Mouse (Mus musculus) embryonic facial prominence, embryonic 10.5 days (tissue): ENCODE measurements around the gene Sstr4. TPM values are rescaled to one million over a fixed set of nuclear protein-coding genes. Genes with fewer than 3 reads are reported as not detected.
A peak's percentile ranks its signal among the peaks of the same experiment; 100 is the strongest.

Experiments used
- DNase-seq: peaks from one replicate; pipeline ENCODE4 v3.0.0-alpha.2; 2017; ENCODE audit warnings: low spot score
- H3K27ac ChIP-seq: fragments of 300-500 bp; sonication (generic); replicated peaks from 2 replicates; pipeline ENCODE4 v1.5.1; 2016; ENCODE audit warnings: mild to moderate bottlenecking
- H3K27me3 ChIP-seq: fragments of 300-500 bp; sonication (generic); replicated peaks from 2 replicates; pipeline ENCODE4 v1.6.1; 2016; ENCODE audit warnings: low read depth, mild to moderate bottlenecking; ENCODE audit not compliant: poor library complexity, severe bottlenecking
- H3K36me3 ChIP-seq: fragments of 300-500 bp; sonication (generic); replicated peaks from 2 replicates; pipeline ENCODE4 v1.6.1; 2016; ENCODE audit warnings: mild to moderate bottlenecking, moderate library complexity
- H3K4me1 ChIP-seq: fragments of 300-500 bp; sonication (generic); 2 replicates; pipeline ENCODE4 v1.6.1; 2016
- H3K4me3 ChIP-seq: fragments of 300-500 bp; sonication (generic); 2 replicates; pipeline ENCODE4 v1.5.1; 2016; ENCODE audit warnings: mild to moderate bottlenecking, moderate library complexity
- H3K9me3 ChIP-seq: fragments of 300-500 bp; sonication (generic); 2 replicates; pipeline ENCODE4 v1.6.1; 2016; ENCODE audit warnings: mild to moderate bottlenecking
- WGBS: fragments of 180-500 bp; shearing (Covaris S2); methylation state at CpG from one replicate; pipeline ENCODE4 v1.1.7; 2016; 5-methylcytosine and 5-hydroxymethylcytosine counted together
- polyA plus RNA-seq: library from polyadenylated mRNA; unstranded; fragments of >200 nt; fragmentation: Nextera tagmentation; extraction: Ambion mirVana; gene quantifications from 2 replicates; pipeline ENCODE4 v1.2.1, GENCODE M21; 2016

The Sstr4 gene
- polyA plus RNA-seq, 1 experiment from 2014 or later, result 1.0 TPM

GRCm38 (mm10) chr2:148375326-148376150 is 19.6 kb upstream of the Sstr4 start:
- Histone ChIP-seq H3K27me3 (no peaks in the 10 kb centered on the region), H3K36me3 (no peaks in the 10 kb centered on the region), H3K4me3 (no peak overlapping the region), H3K9me3 (no peaks in the 10 kb centered on the region), H3K4me1 (no peaks in the 10 kb centered on the region), H3K27ac (no peak overlapping the region)
- peak; percentile 77 for DNase-seq
- 72% methylated on average over 10 of the region's 10 CpGs for WGBS

GRCm38 (mm10) chr2:148378817-148379342 is 16.3 kb upstream of the Sstr4 start:
- Histone ChIP-seq H3K27me3 (no peaks in the 10 kb centered on the region), H3K4me1 (no peaks in the 10 kb centered on the region), H3K4me3 (no peak overlapping the region), H3K9me3 (no peaks in the 10 kb centered on the region), H3K27ac (no peak overlapping the region), H3K36me3 (no peaks in the 10 kb centered on the region)
- 83% methylated on average over 1 of the region's 1 CpGs for WGBS
- no peak for DNase-seq

- Histone ChIP-seq H3K4me1 (no peaks in the 10 kb centered on the region), H3K36me3 (no peaks in the 10 kb centered on the region), H3K9me3 (no peaks in the 10 kb centered on the region), H3K4me3 (no peak overlapping the region), H3K27me3 (no peaks in the 10 kb centered on the region), H3K27ac (no peak overlapping the region)
- 84% methylated on average over 1 of the region's 1 CpGs for WGBS
- DNase-seq, result no peak
Measured at GRCm38 (mm10) chr2:148379899-148380413, 15.2 kb upstream of the Sstr4 start.

GRCm38 (mm10) chr2:148381076-148381475 is 14.1 kb upstream of the Sstr4 start:
- Histone ChIP-seq H3K27me3 (no peaks in the 10 kb centered on the region), H3K9me3 (no peaks in the 10 kb centered on the region), H3K4me1 (no peaks in the 10 kb centered on the region), H3K27ac (no peak overlapping the region), H3K36me3 (no peaks in the 10 kb centered on the region), H3K4me3 (no peak overlapping the region)
- WGBS, result 91% methylated on average over 2 of the region's 2 CpGs
- DNase-seq, result no peak

GRCm38 (mm10) chr2:148386476-148386875 is 8.7 kb upstream of the Sstr4 start:
- Histone ChIP-seq H3K27me3 (no peaks in the 10 kb centered on the region), H3K4me1 (peaks cover 13% of the 10 kb centered on the region; the same call in 1 of the 2 replicates), H3K4me3 (no peak overlapping the region), H3K27ac (no peak overlapping the region), H3K9me3 (no peaks in the 10 kb centered on the region), H3K36me3 (no peaks in the 10 kb centered on the region)
- WGBS, result 60% methylated on average over 3 of the region's 3 CpGs
- DNase-seq, result no peak

- Histone ChIP-seq H3K27ac (no peak overlapping the region), H3K4me1 (peaks cover 13% of the 10 kb centered on the region; the same call in 1 of the 2 replicates), H3K4me3 (no peak overlapping the region), H3K36me3 (no peaks in the 10 kb centered on the region), H3K9me3 (no peaks in the 10 kb centered on the region), H3K27me3 (no peaks in the 10 kb centered on the region)
- DNase-seq, result no peak
- 88% methylated on average over 2 of the region's 2 CpGs for WGBS
Measured at GRCm38 (mm10) chr2:148386927-148387326, 8.2 kb upstream of the Sstr4 start.

GRCm38 (mm10) chr2:148387652-148388581 is 7.2 kb upstream of the Sstr4 start:
- Histone ChIP-seq H3K27me3 (no peaks in the 10 kb centered on the region), H3K4me1 (peaks cover 13% of the 10 kb centered on the region; the same call in 1 of the 2 replicates), H3K27ac (no peak overlapping the region), H3K4me3 (no peak overlapping the region), H3K9me3 (no peaks in the 10 kb centered on the region), H3K36me3 (no peaks in the 10 kb centered on the region)
- 73% methylated on average over 6 of the region's 6 CpGs for WGBS
- no peak for DNase-seq

GRCm38 (mm10) chr2:148393149-148393548 is 2.0 kb upstream of the Sstr4 start:
- Histone ChIP-seq H3K9me3 (no peaks in the 10 kb centered on the region), H3K36me3 (no peaks in the 10 kb centered on the region), H3K4me3 (no peak overlapping the region), H3K27me3 (peaks cover 51% of the 10 kb centered on the region), H3K4me1 (peaks cover 32% of the 10 kb centered on the region), H3K27ac (no peak overlapping the region)
- DNase-seq, result no peak
- WGBS, result 79% methylated on average over 1 of the region's 1 CpGs

GRCm38 (mm10) chr2:148393846-148394245 is 1.3 kb upstream of the Sstr4 start:
- Histone ChIP-seq H3K27ac (no peak overlapping the region), H3K4me3 (no peak overlapping the region), H3K27me3 (peaks cover 56% of the 10 kb centered on the region), H3K4me1 (peaks cover 32% of the 10 kb centered on the region), H3K9me3 (no peaks in the 10 kb centered on the region), H3K36me3 (no peaks in the 10 kb centered on the region)
- DNase-seq, result no peak

- Histone ChIP-seq H3K27me3 (peaks cover 56% of the 10 kb centered on the region), H3K9me3 (no peaks in the 10 kb centered on the region), H3K4me1 (peaks cover 43% of the 10 kb centered on the region), H3K4me3 (no peak overlapping the region), H3K27ac (no peak overlapping the region), H3K36me3 (no peaks in the 10 kb centered on the region)
- DNase-seq, result no peak
- WGBS, result 71% methylated on average over 10 of the region's 10 CpGs
Measured at GRCm38 (mm10) chr2:148396209-148396608, 1.1 kb downstream of the Sstr4 start.

- 72% methylated on average over 11 of the region's 11 CpGs for WGBS
- no peak for DNase-seq
- peaks cover 56% of the 10 kb centered on the region for H3K27me3 ChIP-seq
Measured at GRCm38 (mm10) chr2:148397015-148397783, 2.1 kb downstream of the Sstr4 start.

GRCm38 (mm10) chr2:148397784-148398100 is 2.6 kb downstream of the Sstr4 start:
- Histone ChIP-seq H3K4me1 (peaks cover 47% of the 10 kb centered on the region), H3K36me3 (no peaks in the 10 kb centered on the region), H3K9me3 (no peaks in the 10 kb centered on the region), H3K4me3 (no peak overlapping the region), H3K27me3 (peaks cover 56% of the 10 kb centered on the region), H3K27ac (no peak overlapping the region)
- DNase-seq, result no peak
- 88% methylated on average over 1 of the region's 1 CpGs for WGBS

More at GRCm38 (mm10) chr2:148397015-148397783, 2.1 kb downstream of the Sstr4 start:
- H3K36me3 ChIP-seq, result no peaks in the 10 kb centered on the region
- no peak overlapping the region for H3K4me3 ChIP-seq
- H3K4me1 ChIP-seq, result peaks cover 47% of the 10 kb centered on the region
- no peaks in the 10 kb centered on the region for H3K9me3 ChIP-seq
- no peak overlapping the region for H3K27ac ChIP-seq
